Mouse (Mus musculus) small intestine, adult 2 months (tissue): ENCODE data around the gene Best2. TPM values are rescaled to one million over a fixed set of nuclear protein-coding genes. Genes with fewer than 3 reads are reported as not detected.

Source experiments
- H3K27ac ChIP-seq: fragments of 200-500 bp; 2 replicates; pipeline ENCODE4 v1.5.1; 2012; ENCODE audit warnings: low read depth, low read length, control low read depth, inconsistent platforms; ENCODE audit not compliant: insufficient read depth
- H3K27me3 ChIP-seq: fragments of 200-500 bp; 2 replicates; pipeline ENCODE4 v1.6.1; 2012; ENCODE audit warnings: mild to moderate bottlenecking, moderate library complexity, low read length, inconsistent platforms; ENCODE audit not compliant: control insufficient read depth, insufficient read depth
- H3K36me3 ChIP-seq: fragments of 200-500 bp; 2 replicates; pipeline ENCODE4 v1.6.1; 2012; ENCODE audit warnings: mild to moderate bottlenecking, low read length, control low read depth, inconsistent platforms; ENCODE audit not compliant: control insufficient read depth, insufficient read depth
- H3K4me1 ChIP-seq: fragments of 200-500 bp; 2 replicates; pipeline ENCODE4 v1.6.1; 2012; ENCODE audit warnings: low read length, inconsistent platforms, mixed read lengths; ENCODE audit not compliant: control insufficient read depth, insufficient read depth, insufficient read length
- H3K4me3 ChIP-seq: fragments of 200-500 bp; 2 replicates; pipeline ENCODE4 v1.5.1; 2012; ENCODE audit warnings: low read depth, mild to moderate bottlenecking, control low read depth, inconsistent platforms, low read length, moderate library complexity
- CTCF ChIP-seq: fragments of 200-500 bp; IDR thresholded peaks from 2 replicates; pipeline ENCODE4 v1.5.1; 2012; ENCODE audit warnings: low read depth, mild to moderate bottlenecking, control low read depth, inconsistent platforms, low read length, moderate library complexity, mixed read lengths; ENCODE audit not compliant: insufficient replicate concordance, insufficient read length; ENCODE audit errors: extremely low read depth
- POLR2A ChIP-seq: fragments of 200-500 bp; IDR thresholded peaks from 2 replicates; pipeline ENCODE4 v1.6.1; 2012; ENCODE audit warnings: low read depth, mild to moderate bottlenecking, control low read depth, inconsistent platforms, low read length, moderate library complexity
- WGBS: fragments of 180-500 bp; shearing (Covaris S2); methylation state at CpG from one replicate; pipeline ENCODE4 v1.1.7; 2018; 5-methylcytosine and 5-hydroxymethylcytosine counted together
- polyA plus RNA-seq: library from polyadenylated mRNA; depleted of rRNA; stranded (reverse); fragments of >200 nt; gene quantifications from 2 replicates; pipeline ENCODE4 v1.2.3, GENCODE M21; 2012

Gene Best2
- polyA plus RNA-seq, 1 experiment = 0.33 TPM

- peaks cover 16% of the 10 kb centered on the region for H3K36me3 ChIP-seq
- H3K27me3 ChIP-seq = no peaks in the 10 kb centered on the region
- TF ChIP-seq POLR2A = no peak
- TF ChIP-seq CTCF = no peak
- peaks cover 6% of the 10 kb centered on the region; the same call in 1 of the 2 replicates for H3K4me1 ChIP-seq
- 2% methylated on average over 59 of the region's 59 CpGs for WGBS
- H3K27ac ChIP-seq = peak within 1 kb of the TSS; percentile 85
- peak within 1 kb of the TSS; percentile 93 for H3K4me3 ChIP-seq
Observed at GRCm38 (mm10) chr8:85036718-85037365, 22.5 kb upstream of the Best2 start, which contains the start of gene Tnpo2. Tnpo2 (plus strand) TSS chr8:85036915.

GRCm38 (mm10) chr8:85036381-85036717 is 22.0 kb upstream of the Best2 start:
- no peaks in the 10 kb centered on the region for H3K27me3 ChIP-seq
- TF ChIP-seq POLR2A (no peak), CTCF (no peak)
- peaks cover 19% of the 10 kb centered on the region for H3K36me3 ChIP-seq
- WGBS = under 1% methylated on average over 9 of the region's 9 CpGs
- H3K4me1 ChIP-seq = peaks cover 6% of the 10 kb centered on the region; the same call in 1 of the 2 replicates
- peak overlapping the region; percentile 79 for H3K4me3 ChIP-seq
- peak overlapping the region; percentile 84 for H3K27ac ChIP-seq

- WGBS = under 1% methylated on average over 15 of the region's 15 CpGs
- H3K4me1 ChIP-seq = peaks cover 6% of the 10 kb centered on the region; the same call in 1 of the 2 replicates
Observed at GRCm38 (mm10) chr8:85035728-85036310, 21.5 kb upstream of the Best2 start.

GRCm38 (mm10) chr8:85035165-85035727 is 20.9 kb upstream of the Best2 start:
- WGBS = 3% methylated on average over 12 of the region's 12 CpGs
- TF ChIP-seq CTCF = no peak
- peak overlapping the region; percentile 79 for H3K4me3 ChIP-seq

More at GRCm38 (mm10) chr8:85035728-85036310, 21.5 kb upstream of the Best2 start:
- no peak for TF ChIP-seq CTCF
- no peak for TF ChIP-seq POLR2A
- Histone ChIP-seq H3K27ac (peak overlapping the region; percentile 84), H3K27me3 (no peaks in the 10 kb centered on the region), H3K36me3 (peaks cover 20% of the 10 kb centered on the region), H3K4me3 (peak overlapping the region; percentile 79)

GRCm38 (mm10) chr8:85034764-85035163 is 20.4 kb upstream of the Best2 start:
- TF ChIP-seq POLR2A (no peak), CTCF (no peak)
- Histone ChIP-seq H3K27ac (peak overlapping the region; percentile 50), H3K4me1 (peaks cover 6% of the 10 kb centered on the region; the same call in 1 of the 2 replicates), H3K4me3 (no peak overlapping the region; the same call in 1 of the 2 replicates), H3K27me3 (no peaks in the 10 kb centered on the region), H3K36me3 (peaks cover 24% of the 10 kb centered on the region)
- under 1% methylated on average over 13 of the region's 13 CpGs for WGBS

More at GRCm38 (mm10) chr8:85035165-85035727, 20.9 kb upstream of the Best2 start:
- no peaks in the 10 kb centered on the region for H3K27me3 ChIP-seq
- peaks cover 6% of the 10 kb centered on the region; the same call in 1 of the 2 replicates for H3K4me1 ChIP-seq
- H3K27ac ChIP-seq = peak overlapping the region; percentile 84
- peaks cover 20% of the 10 kb centered on the region for H3K36me3 ChIP-seq

GRCm38 (mm10) chr8:85033867-85034266 is 19.5 kb upstream of the Best2 start:
- no peak for TF ChIP-seq CTCF
- no peak for TF ChIP-seq POLR2A
- no peaks in the 10 kb centered on the region for H3K27me3 ChIP-seq
- WGBS = 47% methylated on average over 1 of the region's 1 CpGs

DNA sequence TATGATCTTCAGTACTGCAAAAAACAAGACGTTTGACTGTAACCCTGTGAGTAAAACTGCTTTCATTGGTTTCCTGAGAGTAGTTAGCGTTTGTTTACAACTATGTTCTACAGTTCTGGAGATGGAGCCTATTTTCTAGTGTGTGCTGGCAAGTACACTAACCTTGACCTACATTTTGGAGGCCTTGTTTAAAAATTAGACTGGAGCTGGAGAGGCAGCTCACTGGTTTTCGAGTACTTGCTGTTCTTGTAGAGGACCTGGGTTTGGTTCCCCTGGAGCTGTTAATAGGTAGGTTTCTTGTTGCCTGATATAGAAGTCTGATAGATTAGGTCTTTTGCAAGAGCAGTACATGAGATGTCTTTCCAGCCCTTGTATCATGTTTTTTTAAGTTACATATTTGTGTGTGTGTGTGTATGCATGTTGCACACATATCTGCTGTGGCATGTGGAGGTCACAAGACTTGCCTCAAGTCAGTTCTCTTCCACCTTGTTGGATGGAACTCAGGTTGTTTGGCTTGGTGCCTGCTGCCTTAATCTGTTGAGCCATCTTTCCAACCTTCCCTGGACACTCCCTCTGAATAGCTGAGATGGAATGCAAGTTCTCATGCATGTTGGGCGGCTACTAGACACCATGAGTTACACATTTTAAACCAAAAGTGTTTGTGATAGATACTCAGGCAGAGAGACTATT is 18.4 kb upstream of the Best2 start:
- no peak overlapping the region for H3K4me3 ChIP-seq
- no peak overlapping the region for H3K27ac ChIP-seq
- WGBS = 61% methylated on average over 4 of the region's 4 CpGs

More at GRCm38 (mm10) chr8:85033867-85034266, 19.5 kb upstream of the Best2 start:
- Histone ChIP-seq H3K36me3 (peaks cover 26% of the 10 kb centered on the region), H3K27ac (no peak overlapping the region), H3K4me3 (no peak overlapping the region), H3K4me1 (peaks cover 6% of the 10 kb centered on the region; the same call in 1 of the 2 replicates)

More for the DNA sequence above, 18.4 kb upstream of the Best2 start:
- no peak for TF ChIP-seq POLR2A
- no peak for TF ChIP-seq CTCF
- H3K36me3 ChIP-seq = peaks cover 26% of the 10 kb centered on the region
- peaks cover 8% of the 10 kb centered on the region; the same call in 1 of the 2 replicates for H3K4me1 ChIP-seq
- no peaks in the 10 kb centered on the region for H3K27me3 ChIP-seq
